Mouse (Mus musculus) liver, adult 10 weeks (tissue): ENCODE data around the gene Raver1. TPM values are rescaled to one million over a fixed set of nuclear protein-coding genes. Genes with fewer than 3 reads are reported as not detected.

Source experiments
- polyA plus RNA-seq: library from polyadenylated mRNA; stranded (reverse); fragments of 350-450 nt; fragmentation: Illumina TruSeq; extraction: RNeasy Lipid Tissue Mini Kit (QIAGEN cat#74804); gene quantifications from one replicate; pipeline ENCODE4 v1.2.3, GENCODE M21; 2014; ENCODE audit warnings: low read depth, low replicate concordance

The Raver1 gene
- 3.2 TPM for polyA plus RNA-seq

GRCm38 (mm10) chr9:21091707-21092320, at the start of gene Raver1, which contains the start of gene Gm38431:
TSS of gene Raver1 (minus strand) at chr9:21092008.
TSS of gene Gm38431 (minus strand) at chr9:21091997.

GRCm38 (mm10) chr9:21131059-21131956, 39.5 kb upstream of the Raver1 start, which contains the start of gene Tyk2:
TSS of gene Tyk2 (minus strand) at chr9:21131243.

GRCm38 (mm10) chr9:21073044-21073840, 18.6 kb downstream of the Raver1 start, which contains the start of the genes Gm49373 and Fdx1l:
TSS of gene Gm49373 (minus strand) at chr9:21073096.
TSS of gene Fdx1l (minus strand) at chr9:21073614.

GRCm38 (mm10) chr9:21067006-21067684, 24.7 kb downstream of the Raver1 start, which contains the start of gene Zglp1:
TSS of gene Zglp1 (minus strand) at chr9:21067093.

GRCm38 (mm10) chr9:21031896-21032351, 59.9 kb downstream of the Raver1 start, which contains the start of gene Icam5:
TSS of gene Icam5 (plus strand) at chr9:21032073.

GRCm38 (mm10) chr9:21029291-21030054, 62.3 kb downstream of the Raver1 start, which contains the start of gene Icam4:
TSS of gene Icam4 (plus strand) at chr9:21029373.

Other genes starting within 250 kb of the Raver1 start
- gene A230050P20Rik, start 223.4 kb downstream of the Raver1 start, polyA plus RNA-seq, result 19.2 TPM
- 0.58 TPM for gene Angptl6, start 212.3 kb downstream of the Raver1 start, polyA plus RNA-seq
- gene Ppan, start 203.8 kb downstream of the Raver1 start, polyA plus RNA-seq, result 0.50 TPM
- gene Eif3g, start 193.4 kb downstream of the Raver1 start, polyA plus RNA-seq, result 34.0 TPM
- 1.5 TPM for gene Dnmt1, start 132.1 kb downstream of the Raver1 start, polyA plus RNA-seq
- gene S1pr2, start 115.2 kb downstream of the Raver1 start, polyA plus RNA-seq, result 0.48 TPM
- gene Mrpl4, start 89.3 kb downstream of the Raver1 start, polyA plus RNA-seq, result 1.0 TPM
- 3.1 TPM for gene Icam1, start 76.0 kb downstream of the Raver1 start, polyA plus RNA-seq
- gene Icam4, start 62.6 kb downstream of the Raver1 start, polyA plus RNA-seq, result not detected
- not detected for gene Icam5, start 59.9 kb downstream of the Raver1 start, polyA plus RNA-seq
- not detected for gene Zglp1, start 24.9 kb downstream of the Raver1 start, polyA plus RNA-seq
- not detected for gene Gm49373, start 18.9 kb downstream of the Raver1 start, polyA plus RNA-seq
- gene Fdx1l, start 18.4 kb downstream of the Raver1 start, polyA plus RNA-seq, result 2.0 TPM
- gene Gm38431, start within 50 bp of the Raver1 start, polyA plus RNA-seq, result 0.11 TPM
- gene Tyk2, start 39.2 kb upstream of the Raver1 start, polyA plus RNA-seq, result 2.3 TPM
- gene Cdc37, start 58.0 kb upstream of the Raver1 start, polyA plus RNA-seq, result 14.0 TPM
- gene Pde4a, start 73.7 kb upstream of the Raver1 start, polyA plus RNA-seq, result 0.69 TPM
- 6.6 TPM for gene Keap1, start 147.4 kb upstream of the Raver1 start, polyA plus RNA-seq
- gene S1pr5, start 156.4 kb upstream of the Raver1 start, polyA plus RNA-seq, result 2.5 TPM
- gene Atg4d, start 173.3 kb upstream of the Raver1 start, polyA plus RNA-seq, result 2.4 TPM
- gene Kri1, start 196.0 kb upstream of the Raver1 start, polyA plus RNA-seq, result 2.3 TPM
- 0.74 TPM for gene Cdkn2d, start 199.4 kb upstream of the Raver1 start, polyA plus RNA-seq
- gene Ap1m2, start 220.3 kb upstream of the Raver1 start, polyA plus RNA-seq, result not detected
- gene Slc44a2, start 228.7 kb upstream of the Raver1 start, polyA plus RNA-seq, result 3.2 TPM